Mouse (Mus musculus) CH12.LX (cell line): ENCODE measurements at regions not wholly inside any gene's neighbourhood (a gene's known extent, or its start where the extent isn't known, plus 50 kb on each side); places are given as distances from the start of the nearest gene placed in this dataset.

Source experiments
- CHD2 ChIP-seq: IDR thresholded peaks from 2 replicates; pipeline ENCODE4 v1.6.1; 2011; ENCODE audit warnings: low read length, improper control_type of control experiment
- CTCF ChIP-seq, 2 experiments: IDR thresholded peaks in 1 of 2; conservative IDR thresholded peaks in 1 of 2; 2 replicates each; pipeline ENCODE4 v1.5.1; 2011 to 2012; ENCODE audit warnings: low read depth in 2 of 2, low read length in 2 of 2, improper control_type of control experiment in 1 of 2, inconsistent platforms in 1 of 2, mild to moderate bottlenecking in 1 of 2, moderate library complexity in 1 of 2
- E2F4 ChIP-seq: IDR thresholded peaks from 2 replicates; pipeline ENCODE4 v1.6.1; 2011; ENCODE audit warnings: low read depth, low read length, improper control_type of control experiment; ENCODE audit not compliant: insufficient replicate concordance
- EP300 ChIP-seq: IDR thresholded peaks from 2 replicates; pipeline ENCODE4 v1.6.1; 2011; ENCODE audit warnings: low read length, improper control_type of control experiment
- HCFC1 ChIP-seq: IDR thresholded peaks from 2 replicates; pipeline ENCODE4 v1.6.1; 2012; ENCODE audit warnings: low read depth, mild to moderate bottlenecking, inconsistent platforms, low read length, improper control_type of control experiment
- JUND ChIP-seq: conservative IDR thresholded peaks from 2 replicates; pipeline ENCODE4 v1.6.1; 2011; ENCODE audit warnings: low read depth, low read length, improper control_type of control experiment
- KAT2A ChIP-seq: IDR thresholded peaks from 2 replicates; pipeline ENCODE4 v1.6.1; 2012; ENCODE audit warnings: low read length, improper control_type of control experiment, inconsistent platforms; ENCODE audit not compliant: insufficient replicate concordance
- MAFK ChIP-seq: IDR thresholded peaks from 2 replicates; pipeline ENCODE4 v1.6.1; 2011; ENCODE audit warnings: low read length, improper control_type of control experiment; ENCODE audit not compliant: insufficient replicate concordance
- MXI1 ChIP-seq: IDR thresholded peaks from 2 replicates; pipeline ENCODE4 v1.6.1; 2011; ENCODE audit warnings: mild to moderate bottlenecking, low read depth, low read length, improper control_type of control experiment
- NRF1 ChIP-seq: IDR thresholded peaks from 2 replicates; pipeline ENCODE4 v1.6.1; 2014; ENCODE audit warnings: low read depth, mild to moderate bottlenecking, inconsistent platforms, low read length, improper control_type of control experiment, moderate library complexity
- POLR2A ChIP-seq: IDR thresholded peaks from 2 replicates; pipeline ENCODE4 v1.6.1; 2011; ENCODE audit warnings: low read depth, mild to moderate bottlenecking, improper control_type of control experiment, low read length
- RAD21 ChIP-seq: IDR thresholded peaks from 2 replicates; pipeline ENCODE4 v1.6.1; 2011; ENCODE audit warnings: low read depth, mild to moderate bottlenecking, low read length, improper control_type of control experiment, moderate library complexity
- ZC3H11A ChIP-seq: IDR thresholded peaks from 2 replicates; pipeline ENCODE4 v1.6.1; 2012; ENCODE audit warnings: low read depth, mild to moderate bottlenecking, inconsistent platforms, low read length, improper control_type of control experiment
- ZMIZ1 ChIP-seq: IDR thresholded peaks from 2 replicates; pipeline ENCODE4 v1.6.1; 2012; ENCODE audit warnings: low read depth, mild to moderate bottlenecking, inconsistent platforms, low read length, improper control_type of control experiment

DNA sequence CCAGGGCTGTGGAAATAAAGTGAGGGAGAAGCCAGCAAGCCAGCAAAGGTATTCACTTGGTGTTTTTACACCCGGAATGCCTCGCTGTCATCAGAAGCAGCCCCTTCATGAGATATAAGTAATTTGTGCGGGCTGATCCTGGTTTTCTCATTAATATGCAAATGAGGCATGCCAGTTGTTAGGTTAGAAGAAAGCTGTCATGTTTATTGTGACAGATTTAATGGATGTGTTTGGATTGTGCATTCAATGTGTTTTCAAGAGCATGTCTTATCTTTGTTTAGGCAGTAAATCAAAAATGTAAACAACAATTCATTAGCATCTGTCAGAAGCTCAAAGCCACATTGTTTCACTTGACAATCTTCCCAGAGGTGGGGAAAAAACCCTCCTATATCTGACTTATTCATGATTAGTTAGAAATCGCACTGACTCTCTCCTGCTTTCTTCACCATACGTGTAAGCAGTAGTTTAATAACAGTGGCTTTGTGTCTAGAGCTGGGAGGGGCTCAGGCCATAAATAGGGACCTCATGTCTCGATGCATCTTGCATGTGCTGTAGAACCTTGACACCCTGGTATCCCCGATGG lies 65.8 kb upstream of the Ctbp2 start:
- no peak for TF ChIP-seq JUND
- TF ChIP-seq MAFK: no peak
- no peak for TF ChIP-seq RAD21
- TF ChIP-seq EP300: no peak
- TF ChIP-seq CTCF (conservative IDR thresholded peaks at IDR 0.05 in 1 of 2, IDR thresholded peaks at IDR 0.05 in 1 of 2; ENCODE audit: low read depth in 2 of 2, low read length in 2 of 2): no peak
- no peak for TF ChIP-seq POLR2A
- TF ChIP-seq KAT2A: no peak
- TF ChIP-seq MXI1: no peak
- TF ChIP-seq CHD2: no peak
- TF ChIP-seq ZC3H11A: no peak
- no peak for TF ChIP-seq E2F4
- TF ChIP-seq ZMIZ1: no peak
- no peak for TF ChIP-seq NRF1
- TF ChIP-seq HCFC1: no peak
